Mouse (Mus musculus) ES-Bruce4 (cell line): ENCODE data around the gene Pth. TPM values are rescaled to one million over a fixed set of nuclear protein-coding genes. Genes with fewer than 3 reads are reported as not detected.

Experiments
- H3K27ac ChIP-seq: 2 replicates; pipeline ENCODE4 v1.5.1; 2012; ENCODE audit warnings: low read length, inconsistent platforms; ENCODE audit not compliant: insufficient read depth
- H3K27me3 ChIP-seq: 2 replicates; pipeline ENCODE4 v1.6.1; 2012; ENCODE audit warnings: mild to moderate bottlenecking, low read length, inconsistent platforms; ENCODE audit not compliant: control insufficient read depth, poor library complexity, insufficient read depth, severe bottlenecking
- H3K36me3 ChIP-seq: 2 replicates; pipeline ENCODE4 v1.6.1; 2012; ENCODE audit warnings: inconsistent platforms, mild to moderate bottlenecking, low read length, moderate library complexity; ENCODE audit not compliant: control insufficient read depth, poor library complexity, insufficient read depth, severe bottlenecking
- H3K4me1 ChIP-seq: one replicate; pipeline ENCODE4 v1.8.1; 2011; ENCODE audit warnings: low read length; ENCODE audit not compliant: control insufficient read depth, insufficient read depth
- H3K4me3 ChIP-seq: 2 replicates; pipeline ENCODE4 v1.5.1; 2011; ENCODE audit warnings: low read depth, mild to moderate bottlenecking, low read length
- H3K9ac ChIP-seq: 2 replicates; pipeline ENCODE4 v1.6.1; 2012; ENCODE audit warnings: low read depth, mild to moderate bottlenecking, inconsistent platforms; ENCODE audit not compliant: poor library complexity, severe bottlenecking
- H3K9me3 ChIP-seq: replicated peaks from 2 replicates; pipeline ENCODE4 v1.6.1; 2012; ENCODE audit warnings: mild to moderate bottlenecking, low read length, inconsistent platforms; ENCODE audit not compliant: control insufficient read depth, poor library complexity, insufficient read depth, severe bottlenecking
- CTCF ChIP-seq: IDR thresholded peaks from one replicate; pipeline ENCODE4 v1.8.1; 2011; ENCODE audit warnings: low read depth, low read length
- EP300 ChIP-seq: IDR thresholded peaks from 2 replicates; pipeline ENCODE4 v1.6.1; 2011; ENCODE audit warnings: low read depth, low read length; ENCODE audit not compliant: insufficient read depth
- POLR2A ChIP-seq: IDR thresholded peaks from one replicate; pipeline ENCODE4 v1.8.1; 2011; ENCODE audit warnings: low read length; ENCODE audit not compliant: insufficient read depth
- polyA plus RNA-seq: library from polyadenylated mRNA; stranded (reverse); fragments of >200 nt; gene quantifications from 2 replicates; pipeline ENCODE4 v1.2.4, GENCODE M21; 2011; ENCODE audit warnings: low read depth; ENCODE audit not compliant: missing spikeins, insufficient read depth, insufficient read length

Pth gene
- polyA plus RNA-seq, result not detected in 2 replicates

DNA sequence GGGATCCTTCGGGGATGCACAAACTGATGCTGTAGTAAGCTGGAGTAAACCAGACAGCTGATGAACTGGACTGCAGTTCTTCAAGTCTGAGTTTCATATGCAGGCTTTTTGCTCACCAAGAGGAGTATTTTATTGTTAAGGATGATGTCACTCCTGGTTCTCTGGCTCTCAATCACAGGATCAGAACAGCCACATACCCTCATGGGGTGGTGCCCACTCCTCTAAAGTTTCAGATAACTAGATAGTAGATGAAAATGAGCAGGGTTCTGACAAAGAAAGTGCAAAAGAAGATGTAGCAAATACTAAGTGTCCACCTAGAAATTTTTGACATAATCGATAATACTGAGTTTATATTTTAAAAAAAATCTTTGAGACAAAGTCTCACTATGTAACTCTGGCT is at the start of gene Pth:
Gene Pth (minus strand): TSS at position 101 of the 400 bp plus-strand sequence.
- Histone ChIP-seq H3K4me3 (no peak within 1 kb of the TSS), H3K4me1 (no peaks in the 10 kb centered on the region)
- no peak for TF ChIP-seq POLR2A
- no peak for TF ChIP-seq EP300
- no peak for TF ChIP-seq CTCF

DNA sequence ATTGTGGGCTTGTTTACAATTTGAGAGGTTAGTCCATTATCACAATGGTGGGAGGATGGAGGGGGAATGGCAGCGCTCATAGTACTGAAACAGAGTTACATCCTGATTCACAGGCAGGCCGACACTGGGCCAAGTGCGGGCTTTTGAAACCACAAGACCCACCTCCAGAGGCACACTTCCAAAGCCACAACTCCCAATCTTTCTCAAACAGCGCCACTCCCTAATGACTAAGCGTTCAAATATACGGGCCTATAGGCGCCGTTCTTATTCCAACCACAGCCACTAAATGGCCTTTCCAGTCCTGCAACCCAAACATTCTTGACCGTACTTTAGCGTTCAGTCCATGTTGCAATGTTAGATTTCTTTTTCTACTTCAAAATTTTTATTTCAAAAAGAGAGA is 47.9 kb upstream of the Pth start:
- Histone ChIP-seq H3K36me3 (no peaks in the 10 kb centered on the region), H3K27ac (no peak overlapping the region), H3K4me1 (no peaks in the 10 kb centered on the region), H3K9ac (no peak overlapping the region), H3K27me3 (no peaks in the 10 kb centered on the region), H3K4me3 (no peak overlapping the region), H3K9me3 (no peaks in the 10 kb centered on the region)
- TF ChIP-seq POLR2A, result no peak
- TF ChIP-seq EP300, result no peak
- TF ChIP-seq CTCF, result no peak

More for the DNA sequence above, at the start of gene Pth:
- Histone ChIP-seq H3K27ac (no peak within 1 kb of the TSS), H3K36me3 (no peaks in the 10 kb centered on the region), H3K9ac (no peak within 1 kb of the TSS), H3K9me3 (no peaks in the 10 kb centered on the region), H3K27me3 (no peaks in the 10 kb centered on the region)

DNA sequence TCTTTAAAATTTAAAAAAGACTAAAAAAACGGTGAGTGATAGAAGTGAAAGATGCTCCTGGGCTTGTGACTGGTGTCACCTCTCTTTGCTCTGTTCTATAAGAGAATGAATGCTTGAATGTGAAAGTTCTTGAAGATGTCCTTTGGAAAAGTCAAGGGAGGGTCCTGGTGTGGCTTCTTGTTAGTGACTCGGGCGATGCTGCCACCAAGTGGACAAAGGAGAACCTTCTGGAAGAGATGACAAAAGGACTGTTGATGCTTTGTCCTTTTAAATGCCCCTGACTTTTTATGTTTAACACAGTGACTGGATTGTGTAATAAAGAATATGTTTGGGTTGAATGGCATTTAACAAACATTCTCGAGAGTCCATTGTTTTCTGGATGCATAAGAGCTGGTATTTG is 45.9 kb upstream of the Pth start:
- Histone ChIP-seq H3K27ac (no peak overlapping the region), H3K9ac (no peak overlapping the region), H3K4me3 (no peak overlapping the region), H3K27me3 (no peaks in the 10 kb centered on the region), H3K9me3 (peaks cover 5% of the 10 kb centered on the region), H3K36me3 (no peaks in the 10 kb centered on the region), H3K4me1 (no peaks in the 10 kb centered on the region)
- TF ChIP-seq CTCF (peak; percentile 59), POLR2A (no peak), EP300 (no peak)

DNA sequence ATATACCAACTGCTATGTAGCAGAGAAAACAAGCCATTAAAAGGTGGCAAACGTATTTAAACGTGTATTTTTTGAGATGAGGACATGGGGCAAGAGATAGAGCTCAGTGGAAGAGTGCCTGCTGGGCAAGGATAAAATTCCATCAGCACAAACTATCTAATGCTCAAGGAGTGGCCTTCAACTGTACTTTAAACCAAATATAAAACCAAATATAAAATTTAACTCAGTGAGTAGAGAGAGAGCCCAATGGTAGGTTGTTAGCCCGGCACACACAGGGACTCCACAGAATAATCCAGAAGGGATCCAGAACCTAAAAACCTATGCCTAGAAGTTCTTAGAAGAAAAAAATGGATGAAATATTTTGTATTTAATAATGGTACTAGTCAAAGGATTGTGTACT is 45.1 kb upstream of the Pth start:
- no peaks in the 10 kb centered on the region for H3K27me3 ChIP-seq
- no peak overlapping the region for H3K9ac ChIP-seq
- H3K36me3 ChIP-seq, result no peaks in the 10 kb centered on the region
- H3K27ac ChIP-seq, result no peak overlapping the region
- no peaks in the 10 kb centered on the region for H3K4me1 ChIP-seq
- no peak for TF ChIP-seq CTCF
- no peak for TF ChIP-seq EP300
- no peak for TF ChIP-seq POLR2A
- peaks cover 5% of the 10 kb centered on the region for H3K9me3 ChIP-seq
- no peak overlapping the region for H3K4me3 ChIP-seq

DNA sequence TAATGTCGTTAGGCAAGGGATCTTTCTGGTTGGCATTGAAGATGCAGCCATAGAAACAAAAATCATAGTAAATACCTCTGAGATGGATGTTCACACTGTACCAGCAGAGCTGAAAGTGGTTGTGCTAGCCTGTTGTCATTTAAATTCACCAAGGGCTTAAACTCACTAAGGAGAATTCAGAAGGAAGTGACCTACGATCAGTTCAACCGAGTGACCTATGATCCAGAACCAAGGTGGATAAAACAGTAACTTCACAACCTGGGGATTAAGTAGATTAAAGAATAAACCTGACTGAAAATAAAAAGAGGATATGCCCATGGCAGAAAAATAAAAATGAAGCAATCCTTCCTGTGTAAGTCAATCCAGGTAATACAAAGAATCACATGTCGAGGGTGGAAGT is 44.5 kb upstream of the Pth start:
- Histone ChIP-seq H3K36me3 (no peaks in the 10 kb centered on the region), H3K9me3 (peaks cover 5% of the 10 kb centered on the region), H3K9ac (no peak overlapping the region), H3K27ac (no peak overlapping the region), H3K4me3 (no peak overlapping the region), H3K4me1 (no peaks in the 10 kb centered on the region), H3K27me3 (no peaks in the 10 kb centered on the region)
- no peak for TF ChIP-seq EP300
- TF ChIP-seq POLR2A, result no peak
- TF ChIP-seq CTCF, result no peak

DNA sequence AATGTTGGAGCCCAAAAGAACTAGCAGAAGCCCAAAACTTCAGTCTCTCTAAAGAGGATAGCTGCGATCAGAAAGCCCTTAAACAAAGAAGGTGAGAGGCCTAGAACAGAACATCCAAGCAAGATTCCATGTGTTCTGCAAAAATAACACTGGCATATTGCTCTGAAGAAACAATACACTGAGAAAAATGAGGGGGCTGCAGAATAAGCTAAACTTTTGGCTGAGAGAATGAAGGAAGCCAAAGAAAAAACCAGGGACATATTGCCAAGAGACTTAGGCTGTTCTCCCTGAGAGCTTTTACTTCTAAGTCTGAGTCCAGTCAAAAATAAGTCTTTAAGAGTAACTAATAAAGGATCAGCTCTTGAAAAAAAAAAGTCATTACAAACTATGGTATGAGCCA is 32.4 kb upstream of the Pth start:
- Histone ChIP-seq H3K4me1 (no peaks in the 10 kb centered on the region), H3K4me3 (no peak overlapping the region), H3K27ac (no peak overlapping the region), H3K9me3 (no peaks in the 10 kb centered on the region), H3K36me3 (no peaks in the 10 kb centered on the region), H3K27me3 (no peaks in the 10 kb centered on the region), H3K9ac (no peak overlapping the region)
- TF ChIP-seq EP300, result no peak
- no peak for TF ChIP-seq POLR2A
- no peak for TF ChIP-seq CTCF
